Mouse (Mus musculus): ENCODE data around the gene Ggt5. TPM values are rescaled to one million over a fixed set of nuclear protein-coding genes. Genes with fewer than 3 reads are reported as not detected.
"Not testable (repeated sequence)": the region's sequence is repeated elsewhere in the genome, so short reads cannot be mapped to it uniquely, and the experiment has no call there.

Ggt5 gene
- total RNA-seq, 2 experiments from 2014 or later = 5.4 to 9.0 TPM

GRCm38 (mm10) chr10:75566765-75567164, 22.4 kb upstream of the Ggt5 start:
- intact Hi-C loops (cut with DNase I); DNase-seq: not testable (repeated sequence)

- intact Hi-C loops (cut with DNase I) = no loop called here
- no peak for DNase-seq
Measured at GRCm38 (mm10) chr10:75568029-75568428, 21.1 kb upstream of the Ggt5 start.

DNA sequence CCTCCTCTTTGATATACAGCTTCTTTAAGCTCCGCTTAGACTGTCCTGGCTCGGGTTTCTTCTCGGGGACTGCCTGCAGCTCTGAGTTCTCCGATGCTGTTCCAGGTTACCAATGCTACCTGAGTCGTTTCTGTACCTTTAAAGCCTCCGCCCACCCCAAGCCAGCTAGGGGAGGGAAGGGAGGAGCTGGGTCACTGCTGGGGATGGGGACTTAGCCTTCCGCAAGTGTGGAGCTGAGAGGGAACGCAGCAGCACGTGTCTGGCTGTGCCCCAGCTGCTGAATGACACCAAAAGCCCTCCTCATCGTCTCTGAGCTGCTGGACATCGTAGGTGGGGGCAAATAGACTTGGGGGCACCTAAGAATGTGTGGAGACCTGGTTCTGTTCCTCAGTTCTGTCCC, 20.7 kb upstream of the Ggt5 start:
- no peak for DNase-seq
- intact Hi-C loops (cut with DNase I) = no loop called here

- intact Hi-C loops (cut with DNase I) = no loop called here
- no peak for DNase-seq
Measured at GRCm38 (mm10) chr10:75568851-75569250, 20.3 kb upstream of the Ggt5 start.

- no peak for DNase-seq
- intact Hi-C loops (cut with DNase I) = no loop called here
Measured at GRCm38 (mm10) chr10:75570981-75571657, 18.0 kb upstream of the Ggt5 start.

GRCm38 (mm10) chr10:75571937-75572336, 17.2 kb upstream of the Ggt5 start:
- intact Hi-C loops (cut with DNase I) = no loop called here
- no peak for DNase-seq

DNA sequence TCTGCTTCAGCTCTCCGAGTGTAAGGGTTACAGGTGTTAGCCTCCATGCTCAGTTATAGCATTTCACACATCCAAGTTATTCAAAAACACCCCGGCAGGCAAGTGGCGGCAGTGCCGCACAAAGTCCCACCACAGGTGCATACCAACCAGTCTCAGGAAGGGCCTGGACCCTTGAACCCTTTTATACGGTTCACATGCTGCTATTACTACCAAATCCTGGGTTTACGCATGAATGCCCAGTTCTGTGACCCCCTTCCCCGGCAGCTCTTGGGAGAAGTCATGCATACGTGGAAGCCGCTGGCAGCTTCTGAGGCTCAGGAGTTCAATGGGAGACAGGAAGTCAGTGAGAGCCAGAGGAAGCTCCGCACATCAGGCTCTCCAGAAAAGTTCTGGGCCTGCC, 16.0 kb upstream of the Ggt5 start:
- intact Hi-C loops (cut with DNase I) = no loop called here
- no peak for DNase-seq

- intact Hi-C loops (cut with DNase I) = no loop called here
- no peak for DNase-seq
Measured at GRCm38 (mm10) chr10:75573965-75574364, 15.2 kb upstream of the Ggt5 start.

DNA sequence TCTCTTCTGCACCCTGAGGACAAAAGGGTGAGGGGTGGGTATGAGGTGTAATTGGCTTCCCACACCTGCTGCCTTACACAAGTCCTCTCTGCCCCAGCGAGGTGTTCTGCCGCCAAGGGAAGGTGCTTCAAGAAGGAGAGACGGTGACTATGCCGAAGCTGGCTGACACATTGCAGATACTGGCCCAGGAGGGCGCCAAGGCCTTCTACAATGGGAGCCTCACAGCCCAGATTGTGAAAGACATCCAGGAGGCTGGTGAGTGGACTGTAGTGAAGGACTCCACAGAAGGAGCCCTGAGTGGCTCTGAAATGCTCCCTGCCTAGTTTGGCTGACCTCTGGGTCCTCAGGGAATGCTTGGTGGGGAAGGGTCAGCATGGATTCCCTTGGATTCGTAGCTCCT, 10.0 kb upstream of the Ggt5 start:
- intact Hi-C loops (cut with DNase I) = no loop called here
- DNase-seq = no peak

DNA sequence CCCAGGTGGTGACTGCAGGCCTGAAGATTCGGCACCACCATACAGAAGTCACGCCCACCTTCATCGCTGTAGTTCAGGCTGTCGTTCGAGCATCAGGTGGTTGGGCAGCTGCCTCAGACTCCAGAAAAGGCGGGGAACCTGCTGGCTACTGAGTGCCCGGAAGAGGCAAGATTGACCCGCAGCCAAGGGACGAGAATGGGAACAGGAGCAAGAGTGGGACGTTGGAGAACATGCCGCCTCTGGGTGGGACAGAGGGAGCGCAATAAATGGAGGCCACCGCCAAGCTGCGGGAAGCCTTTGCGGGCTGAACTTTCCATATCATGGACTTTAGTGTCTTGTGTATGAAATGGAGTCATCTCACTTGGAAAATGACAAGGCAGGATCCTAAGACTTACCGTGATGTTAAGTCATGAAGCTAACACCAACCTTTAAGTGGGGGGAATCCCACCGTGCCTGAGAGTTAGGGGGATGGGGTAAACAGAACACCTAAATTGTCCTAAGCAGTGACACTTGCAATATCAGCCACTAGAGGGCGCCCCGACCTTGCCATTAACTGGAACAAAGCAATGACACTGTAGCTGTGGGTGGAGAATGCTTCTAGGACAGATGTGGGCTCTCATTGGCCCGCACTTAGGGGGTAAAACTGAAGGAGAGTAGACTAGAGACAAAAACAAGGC, 3.1 kb upstream of the Ggt5 start:
- intact Hi-C loops (cut with DNase I) = loop anchor here (1.0 to 5.0 kb wide), 6 partner anchors 49 to 366 kb away; partner anchors contain the start of genes Ddt, Gm5134 and Gstt2

GRCm38 (mm10) chr10:75586553-75586879, 2.6 kb upstream of the Ggt5 start:
- DNase-seq = no peak

More for the DNA sequence above, 3.1 kb upstream of the Ggt5 start:
- DNase-seq = peak; percentile 90 to 95

DNA sequence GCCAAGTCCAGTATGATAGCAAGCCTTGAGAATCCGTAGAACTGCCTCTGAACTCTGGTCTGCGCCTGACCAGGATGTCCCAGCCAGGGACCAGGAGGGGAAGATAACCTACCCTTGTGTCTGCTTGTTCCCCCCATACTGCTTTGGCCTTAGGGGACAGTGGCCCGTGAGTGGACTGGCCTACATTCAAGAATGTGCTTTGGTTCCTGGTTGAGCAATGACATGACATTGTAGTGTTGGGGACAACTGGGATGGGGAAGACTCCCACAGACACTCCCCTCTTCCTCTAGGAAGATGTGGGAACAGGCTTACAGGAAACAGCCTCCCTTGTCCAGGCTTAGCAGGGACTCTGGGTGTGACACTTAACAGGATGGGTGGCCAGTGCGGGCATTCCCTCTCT, 1.4 kb upstream of the Ggt5 start:
- intact Hi-C loops (cut with DNase I) = loop anchor here (5.0 kb wide), 3 partner anchors 185 to 365 kb away; partner anchors contain the start of genes Ddt, Gm5134 and Gstt2
- peak; percentile 29 to 52 for DNase-seq

More at GRCm38 (mm10) chr10:75586553-75586879, 2.6 kb upstream of the Ggt5 start:
- intact Hi-C loops (cut with DNase I) = loop anchor here (1.0 to 5.0 kb wide), 5 partner anchors 49 to 366 kb away; partner anchors contain the start of genes Ddt, Gm5134 and Gstt2

- DNase-seq = peak; percentile 19 to 49
- intact Hi-C loops (cut with DNase I) = loop anchor here (5.0 kb wide), 3 partner anchors 184 to 364 kb away; partner anchors contain the start of genes Ddt, Gm5134 and Gstt2
Measured at GRCm38 (mm10) chr10:75588336-75588735, 804 bp upstream of the Ggt5 start.

DNA sequence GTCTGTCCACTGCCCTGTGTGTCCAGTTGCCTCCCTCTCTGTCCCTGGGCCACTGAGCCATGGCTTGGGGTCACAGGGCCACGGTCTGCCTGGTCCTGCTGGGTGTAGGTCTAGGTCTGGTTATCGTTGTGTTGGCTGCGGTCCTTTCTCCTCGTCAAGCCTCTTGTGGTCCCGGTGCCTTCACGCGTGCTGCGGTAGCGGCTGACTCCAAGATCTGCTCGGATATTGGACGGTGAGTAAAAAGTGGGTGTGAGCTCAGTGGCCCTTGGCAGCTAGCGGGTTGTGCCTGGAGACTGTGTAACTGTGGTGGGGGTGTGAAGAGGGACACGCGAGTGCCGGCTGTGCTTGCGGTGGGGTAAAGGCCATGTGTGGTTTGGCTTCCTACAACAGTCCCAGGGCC, 511 bp downstream of the Ggt5 start:
- intact Hi-C loops (cut with DNase I) = loop anchor here (5.0 kb wide), 3 partner anchors 183 to 363 kb away; partner anchors contain the start of genes Ddt, Gm5134 and Gstt2
- peak; percentile 45 to 61 for DNase-seq

- DNase-seq = peak; percentile 50 to 59
- intact Hi-C loops (cut with DNase I) = no loop called here
Measured at GRCm38 (mm10) chr10:75591211-75591894, 2.2 kb downstream of the Ggt5 start.

- no peak for DNase-seq
- intact Hi-C loops (cut with DNase I) = no loop called here
Measured at GRCm38 (mm10) chr10:75592585-75592984, 3.4 kb downstream of the Ggt5 start.

GRCm38 (mm10) chr10:75595981-75596380, 6.8 kb downstream of the Ggt5 start:
- intact Hi-C loops (cut with DNase I) = no loop called here
- peak; percentile 76 to 80 for DNase-seq

DNA sequence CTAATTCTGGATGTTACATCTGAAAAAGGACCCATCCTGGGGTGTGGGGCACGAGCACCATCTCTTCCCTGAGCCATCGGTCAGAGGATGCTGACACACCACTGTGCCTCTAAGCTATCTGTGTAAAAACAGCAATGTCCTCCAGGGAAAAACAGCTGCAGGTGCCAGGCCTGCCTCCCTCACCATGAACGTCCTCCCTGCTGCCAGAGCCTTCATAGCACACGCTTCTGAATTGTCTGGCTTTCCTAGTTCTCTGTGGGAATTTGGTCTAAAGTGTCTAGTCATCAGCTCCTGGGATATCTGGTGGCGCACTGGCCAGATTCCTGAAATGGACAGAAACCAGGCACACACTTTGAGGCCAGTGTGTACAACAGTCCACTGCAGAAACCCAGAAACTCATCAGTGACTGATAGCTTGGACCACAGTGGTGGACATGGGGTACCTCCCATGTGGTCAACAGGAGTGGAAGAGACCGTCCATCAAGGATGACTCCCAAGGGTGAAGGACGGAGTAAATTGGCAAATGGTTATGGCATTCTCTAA, 11.1 kb downstream of the Ggt5 start:
- intact Hi-C loops (cut with DNase I) = no loop called here
- no peak for DNase-seq

DNA sequence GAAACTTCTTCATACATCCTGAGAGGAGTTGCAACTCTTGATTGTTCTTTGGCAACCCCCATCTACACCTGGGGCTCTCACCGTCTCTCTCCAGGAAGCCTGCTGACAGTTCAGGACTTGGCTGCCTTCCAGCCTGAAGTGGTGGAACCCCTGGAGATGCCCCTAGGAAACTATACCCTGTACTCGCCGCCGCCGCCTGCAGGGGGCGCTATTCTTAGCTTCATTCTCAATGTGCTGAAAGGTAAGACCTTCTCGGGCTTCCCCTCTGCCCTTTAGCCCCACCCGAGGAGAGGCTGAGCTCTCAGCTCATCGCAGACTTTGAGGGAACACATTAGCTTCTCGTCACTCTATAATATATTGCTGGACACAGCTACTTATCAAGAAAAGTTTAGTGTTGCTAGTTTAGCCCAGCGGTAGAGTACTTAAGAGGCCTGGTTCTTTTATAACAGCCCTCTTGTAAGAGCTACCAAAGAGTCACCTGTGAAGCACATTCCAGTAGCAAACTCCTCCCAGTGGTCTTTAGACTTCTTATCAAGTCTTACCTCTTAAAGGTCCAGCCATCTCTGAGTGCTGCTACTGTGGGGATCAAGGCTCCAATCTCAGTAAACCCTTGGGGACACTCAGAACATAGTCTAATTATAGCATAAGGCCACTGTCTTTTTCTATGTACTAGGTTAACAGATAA, 16.2 kb downstream of the Ggt5 start:
- no peak for DNase-seq
- intact Hi-C loops (cut with DNase I) = no loop called here

- intact Hi-C loops (cut with DNase I) = no loop called here
- DNase-seq = no peak
Measured at GRCm38 (mm10) chr10:75607253-75607652, 18.1 kb downstream of the Ggt5 start.
